Mouse (Mus musculus): ENCODE measurements around the gene Dnase2a. TPM values are rescaled to one million over a fixed set of nuclear protein-coding genes. Genes with fewer than 3 reads are reported as not detected.

Dnase2a gene
- polyA plus RNA-seq, 1 experiment from 2014 or later = 14.4 TPM

- Histone ChIP-seq H3K27me3 (ENCODE audit: control insufficient read depth, insufficient read depth, low read length) (peaks cover 17% of the 10 kb centered on the region), H3K4me2 (ENCODE audit: low read depth, low read length) (peak overlapping the region; percentile 27), H3K4me1 (ENCODE audit: control insufficient read depth, insufficient read depth, low read length) (no peaks in the 10 kb centered on the region), H3K9me3 (replicated peaks; ENCODE audit: control insufficient read depth, low read length) (no peaks in the 10 kb centered on the region), H3K9ac (ENCODE audit: low read length) (peak overlapping the region; percentile 8; the same call in 1 of the 2 replicates), H3K27ac (ENCODE audit: low read length) (no peak overlapping the region), H3K4me3 (replicated peaks; ENCODE audit: low read length) (no peak overlapping the region), H3K36me3 (ENCODE audit: control insufficient read depth, insufficient read depth, low read length) (peaks cover 3% of the 10 kb centered on the region; the same call in 1 of the 2 replicates)
- no peak for ATAC-seq (ENCODE audit: insufficient read depth, low FRiP score)
- 7% methylated on average over 18 of the region's 18 CpGs for WGBS
Measured at GRCm38 (mm10) chr8:84952612-84953255, 44.4 kb downstream of the Dnase2a start.

- Histone ChIP-seq H3K4me2 (ENCODE audit: low read depth, low read length) (no peak overlapping the region), H3K9me3 (replicated peaks; ENCODE audit: control insufficient read depth, low read length) (no peaks in the 10 kb centered on the region), H3K4me1 (ENCODE audit: control insufficient read depth, insufficient read depth, low read length) (no peaks in the 10 kb centered on the region), H3K27me3 (ENCODE audit: control insufficient read depth, insufficient read depth, low read length) (no peaks in the 10 kb centered on the region), H3K9ac (ENCODE audit: low read length) (no peak overlapping the region), H3K36me3 (ENCODE audit: control insufficient read depth, insufficient read depth, low read length) (peaks cover 8% of the 10 kb centered on the region; the same call in 1 of the 2 replicates), H3K4me3 (replicated peaks; ENCODE audit: low read length) (no peak overlapping the region), H3K27ac (ENCODE audit: low read length) (no peak overlapping the region)
- 49% methylated on average over 2 of the region's 2 CpGs for WGBS
- ATAC-seq (ENCODE audit: insufficient read depth, low FRiP score) = no peak
Measured at GRCm38 (mm10) chr8:84956768-84957167, 48.4 kb downstream of the Dnase2a start.

GRCm38 (mm10) chr8:84959811-84960210 is 51.5 kb downstream of the Dnase2a start:
- Histone ChIP-seq H3K4me2 (ENCODE audit: low read depth, low read length) (no peak overlapping the region), H3K36me3 (ENCODE audit: control insufficient read depth, insufficient read depth, low read length) (peaks cover 8% of the 10 kb centered on the region; the same call in 1 of the 2 replicates), H3K27ac (ENCODE audit: low read length) (no peak overlapping the region), H3K4me1 (ENCODE audit: control insufficient read depth, insufficient read depth, low read length) (no peaks in the 10 kb centered on the region; the same call in 1 of the 2 replicates), H3K4me3 (replicated peaks; ENCODE audit: low read length) (no peak overlapping the region), H3K9ac (ENCODE audit: low read length) (no peak overlapping the region), H3K27me3 (ENCODE audit: control insufficient read depth, insufficient read depth, low read length) (no peaks in the 10 kb centered on the region), H3K9me3 (replicated peaks; ENCODE audit: control insufficient read depth, low read length) (no peaks in the 10 kb centered on the region)
- WGBS = 85% methylated on average over 7 of the region's 7 CpGs
- no peak for ATAC-seq (ENCODE audit: insufficient read depth, low FRiP score)

- no peak overlapping the region for H3K4me2 ChIP-seq (ENCODE audit: low read depth, low read length)
- H3K9me3 ChIP-seq (replicated peaks; ENCODE audit: control insufficient read depth, low read length) = no peaks in the 10 kb centered on the region
- H3K27ac ChIP-seq (ENCODE audit: low read length) = no peak overlapping the region
- no peaks in the 10 kb centered on the region for H3K36me3 ChIP-seq (ENCODE audit: control insufficient read depth, insufficient read depth, low read length)
- peaks cover 19% of the 10 kb centered on the region for H3K4me1 ChIP-seq (ENCODE audit: control insufficient read depth, insufficient read depth, low read length)
- ATAC-seq (ENCODE audit: insufficient read depth, low FRiP score) = no peak
- WGBS = 84% methylated on average over 4 of the region's 4 CpGs
- H3K27me3 ChIP-seq (ENCODE audit: control insufficient read depth, insufficient read depth, low read length) = no peaks in the 10 kb centered on the region
- no peak overlapping the region for H3K9ac ChIP-seq (ENCODE audit: low read length)
- no peak overlapping the region for H3K4me3 ChIP-seq (replicated peaks; ENCODE audit: low read length)
Measured at GRCm38 (mm10) chr8:84963952-84964351, 55.6 kb downstream of the Dnase2a start.

- Histone ChIP-seq H3K27ac (ENCODE audit: low read length) (peak overlapping the region; percentile 86), H3K4me3 (replicated peaks; ENCODE audit: low read length) (peak overlapping the region; percentile 76), H3K4me1 (ENCODE audit: control insufficient read depth, insufficient read depth, low read length) (peaks cover 25% of the 10 kb centered on the region), H3K36me3 (ENCODE audit: control insufficient read depth, insufficient read depth, low read length) (no peaks in the 10 kb centered on the region; the same call in 1 of the 2 replicates), H3K9ac (ENCODE audit: low read length) (peak overlapping the region; percentile 82), H3K4me2 (ENCODE audit: low read depth, low read length) (peak overlapping the region; percentile 96), H3K27me3 (ENCODE audit: control insufficient read depth, insufficient read depth, low read length) (no peaks in the 10 kb centered on the region), H3K9me3 (replicated peaks; ENCODE audit: control insufficient read depth, low read length) (no peaks in the 10 kb centered on the region)
- under 1% methylated on average over 41 of the region's 41 CpGs for WGBS
- ATAC-seq (ENCODE audit: insufficient read depth, low FRiP score) = peak; percentile 92
Measured at GRCm38 (mm10) chr8:84965731-84966291, 57.5 kb downstream of the Dnase2a start.

- Histone ChIP-seq H3K36me3 (ENCODE audit: control insufficient read depth, insufficient read depth, low read length) (no peaks in the 10 kb centered on the region; the same call in 1 of the 2 replicates), H3K27me3 (ENCODE audit: control insufficient read depth, insufficient read depth, low read length) (no peaks in the 10 kb centered on the region), H3K4me1 (ENCODE audit: control insufficient read depth, insufficient read depth, low read length) (peaks cover 29% of the 10 kb centered on the region), H3K4me3 (replicated peaks; ENCODE audit: low read length) (no peak overlapping the region), H3K27ac (ENCODE audit: low read length) (peak overlapping the region; percentile 25), H3K9me3 (replicated peaks; ENCODE audit: control insufficient read depth, low read length) (no peaks in the 10 kb centered on the region), H3K9ac (ENCODE audit: low read length) (peak overlapping the region; percentile 46; the same call in 1 of the 2 replicates), H3K4me2 (ENCODE audit: low read depth, low read length) (peak overlapping the region; percentile 96; the same call in 1 of the 2 replicates)
- WGBS = 31% methylated on average over 3 of the region's 3 CpGs
- no peak for ATAC-seq (ENCODE audit: insufficient read depth, low FRiP score)
Measured at GRCm38 (mm10) chr8:84966603-84967002, 58.2 kb downstream of the Dnase2a start.

- Histone ChIP-seq H3K9me3 (replicated peaks; ENCODE audit: control insufficient read depth, low read length) (no peaks in the 10 kb centered on the region), H3K4me2 (ENCODE audit: low read depth, low read length) (no peak overlapping the region), H3K27me3 (ENCODE audit: control insufficient read depth, insufficient read depth, low read length) (no peaks in the 10 kb centered on the region), H3K4me1 (ENCODE audit: control insufficient read depth, insufficient read depth, low read length) (peaks cover 29% of the 10 kb centered on the region), H3K36me3 (ENCODE audit: control insufficient read depth, insufficient read depth, low read length) (no peaks in the 10 kb centered on the region; the same call in 1 of the 2 replicates), H3K9ac (ENCODE audit: low read length) (no peak overlapping the region), H3K4me3 (replicated peaks; ENCODE audit: low read length) (no peak overlapping the region), H3K27ac (ENCODE audit: low read length) (peak overlapping the region; percentile 96; the same call in 1 of the 2 replicates)
- 87% methylated on average over 13 of the region's 13 CpGs for WGBS
- ATAC-seq (ENCODE audit: insufficient read depth, low FRiP score) = no peak
Measured at GRCm38 (mm10) chr8:84967532-84968304, 59.4 kb downstream of the Dnase2a start.

- Histone ChIP-seq H3K4me3 (replicated peaks; ENCODE audit: low read length) (peak overlapping the region; percentile 81), H3K4me2 (ENCODE audit: low read depth, low read length) (peak overlapping the region; percentile 92), H3K9ac (ENCODE audit: low read length) (peak overlapping the region; percentile 92), H3K36me3 (ENCODE audit: control insufficient read depth, insufficient read depth, low read length) (no peaks in the 10 kb centered on the region; the same call in 1 of the 2 replicates), H3K27me3 (ENCODE audit: control insufficient read depth, insufficient read depth, low read length) (no peaks in the 10 kb centered on the region), H3K4me1 (ENCODE audit: control insufficient read depth, insufficient read depth, low read length) (peaks cover 29% of the 10 kb centered on the region), H3K27ac (ENCODE audit: low read length) (peak overlapping the region; percentile 96), H3K9me3 (replicated peaks; ENCODE audit: control insufficient read depth, low read length) (no peaks in the 10 kb centered on the region)
- no peak for ATAC-seq (ENCODE audit: insufficient read depth, low FRiP score)
- 10% methylated on average over 2 of the region's 2 CpGs for WGBS
Measured at GRCm38 (mm10) chr8:84968650-84969049, 60.3 kb downstream of the Dnase2a start.

Data from stomach, embryonic 16.5 days (tissue).